Mouse (Mus musculus): Measurements from ENCODE around the gene Ikzf2. TPM values are rescaled to one million over a fixed set of nuclear protein-coding genes. Genes with fewer than 3 reads are reported as not detected.

Gene Ikzf2
- polyA plus RNA-seq, 1 experiment from 2014 or later = 6.4 TPM

DNA sequence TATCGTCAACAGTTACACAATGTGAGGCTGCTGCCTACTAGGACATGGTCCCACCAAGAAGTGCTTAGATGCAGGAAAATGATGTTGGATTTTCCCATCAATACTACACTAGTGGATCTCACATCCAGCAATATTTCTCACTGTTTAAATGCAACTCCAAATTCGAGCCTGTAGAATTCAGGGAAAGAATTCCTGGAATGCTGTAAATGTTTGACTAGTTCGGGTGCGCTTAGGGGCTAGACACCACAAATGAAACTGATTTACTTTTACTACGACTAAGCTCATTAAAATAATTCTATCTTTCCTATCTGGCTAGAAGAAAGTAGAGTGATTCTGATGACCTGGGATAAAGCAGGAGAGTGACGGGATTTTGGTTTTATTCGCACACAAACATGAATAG is 76.3 kb downstream of the Ikzf2 start:
- Histone ChIP-seq H3K27me3 (ENCODE audit: poor library complexity, severe bottlenecking) (no peaks in the 10 kb centered on the region), H3K36me3 (replicated peaks) (no peaks in the 10 kb centered on the region), H3K27ac (no peak overlapping the region), H3K4me3 (no peak overlapping the region), H3K9me3 (no peaks in the 10 kb centered on the region), H3K4me1 (no peaks in the 10 kb centered on the region)
- no peak for DNase-seq (ENCODE audit: extremely low spot score, low spot score)
- 82% methylated on average over 7 of the region's 7 CpGs for WGBS

DNA sequence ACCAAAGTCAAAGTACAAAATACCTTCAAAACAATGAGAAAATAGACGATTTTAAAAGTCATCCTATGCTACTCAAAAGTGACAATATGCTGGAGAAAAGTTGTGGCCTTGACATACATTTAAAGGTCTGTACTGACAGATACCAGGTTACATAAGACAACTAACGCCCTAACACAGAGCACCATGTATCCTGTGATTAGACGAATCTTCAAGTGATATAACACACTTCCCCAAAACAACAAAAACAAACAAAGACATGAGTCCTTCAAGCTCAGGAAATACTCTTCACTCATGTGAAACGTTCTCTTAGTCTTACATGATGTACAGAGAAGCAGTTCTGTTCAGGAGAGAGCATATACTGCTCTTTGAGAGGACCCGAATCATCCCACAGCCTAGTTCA is 78.2 kb downstream of the Ikzf2 start:
- no peaks in the 10 kb centered on the region for H3K9me3 ChIP-seq
- H3K4me1 ChIP-seq = no peaks in the 10 kb centered on the region
- no peak overlapping the region for H3K4me3 ChIP-seq
- no peaks in the 10 kb centered on the region for H3K36me3 ChIP-seq (replicated peaks)
- no peaks in the 10 kb centered on the region for H3K27me3 ChIP-seq (ENCODE audit: poor library complexity, severe bottlenecking)
- 89% methylated on average over 5 of the region's 5 CpGs for WGBS
- H3K27ac ChIP-seq = no peak overlapping the region
- DNase-seq (ENCODE audit: extremely low spot score, low spot score) = no peak

DNA sequence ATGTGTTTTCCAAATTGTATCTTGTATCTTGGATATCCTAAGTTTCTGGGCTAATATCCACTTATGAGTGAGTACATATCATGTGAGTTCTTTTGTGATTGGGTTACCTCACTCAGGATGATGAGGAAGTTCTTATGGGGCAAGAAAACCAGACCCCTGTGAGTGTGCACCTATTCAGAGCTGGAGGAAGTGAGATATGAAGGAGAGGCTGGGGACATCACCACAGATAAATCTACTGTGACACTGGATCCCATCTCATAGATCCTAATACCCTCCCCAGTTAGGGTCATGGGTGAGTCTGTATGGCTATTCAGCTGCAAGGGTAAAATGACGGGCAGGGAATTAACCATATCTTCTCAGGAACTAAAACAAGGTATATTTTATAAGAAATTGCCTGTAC is 80.2 kb downstream of the Ikzf2 start:
- 82% methylated on average over 1 of the region's 1 CpGs for WGBS
- DNase-seq (ENCODE audit: extremely low spot score, low spot score) = no peak
- no peaks in the 10 kb centered on the region for H3K4me1 ChIP-seq
- no peaks in the 10 kb centered on the region for H3K27me3 ChIP-seq (ENCODE audit: poor library complexity, severe bottlenecking)
- no peak overlapping the region for H3K27ac ChIP-seq
- H3K4me3 ChIP-seq = no peak overlapping the region
- no peaks in the 10 kb centered on the region for H3K9me3 ChIP-seq
- no peaks in the 10 kb centered on the region for H3K36me3 ChIP-seq (replicated peaks)

DNA sequence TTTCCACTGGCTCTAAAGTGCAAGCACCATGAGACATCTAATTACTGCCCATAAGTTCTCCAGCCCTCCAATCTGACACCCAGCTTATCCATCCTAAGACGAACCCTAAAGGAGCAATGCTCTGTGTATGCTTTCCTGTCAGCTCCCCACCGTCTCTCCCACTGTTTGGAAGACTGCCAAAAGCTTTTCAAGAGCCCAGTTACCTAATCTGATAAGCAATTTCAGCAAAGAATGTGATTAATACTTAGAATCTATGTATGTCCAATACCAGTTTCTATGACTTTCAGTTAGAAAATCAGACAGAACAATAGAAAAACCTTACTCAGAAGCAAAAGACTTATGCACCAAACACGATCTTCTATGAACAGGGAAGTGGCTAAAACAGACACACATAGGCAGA is 82.8 kb downstream of the Ikzf2 start:
- DNase-seq (ENCODE audit: extremely low spot score, low spot score) = no peak
- no peak overlapping the region for H3K27ac ChIP-seq
- WGBS = 81% methylated on average over 3 of the region's 3 CpGs
- no peaks in the 10 kb centered on the region for H3K9me3 ChIP-seq
- no peaks in the 10 kb centered on the region for H3K36me3 ChIP-seq (replicated peaks)
- no peak overlapping the region for H3K4me3 ChIP-seq
- H3K4me1 ChIP-seq = no peaks in the 10 kb centered on the region
- H3K27me3 ChIP-seq (ENCODE audit: poor library complexity, severe bottlenecking) = no peaks in the 10 kb centered on the region

DNA sequence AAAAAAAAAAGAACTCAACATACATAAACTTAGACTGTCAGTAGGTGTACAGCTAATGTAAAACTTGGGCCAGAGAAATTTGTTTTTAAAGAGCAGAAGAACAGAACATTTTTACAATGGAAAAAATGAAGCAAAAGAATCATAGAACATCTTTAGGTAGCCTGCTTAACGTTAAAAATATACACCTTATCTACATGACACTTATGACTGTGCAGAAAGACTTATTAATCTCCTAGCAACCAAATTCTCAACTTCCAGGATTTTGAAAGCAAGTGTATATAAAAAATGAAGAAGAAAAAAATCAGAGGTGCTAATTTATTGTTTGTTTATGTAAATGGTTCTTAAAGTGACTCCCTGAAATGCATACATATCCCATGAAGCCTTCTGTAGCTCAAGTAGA is 86.1 kb downstream of the Ikzf2 start:
- no peak overlapping the region for H3K4me3 ChIP-seq
- H3K36me3 ChIP-seq (replicated peaks) = no peaks in the 10 kb centered on the region
- no peaks in the 10 kb centered on the region for H3K9me3 ChIP-seq
- H3K27me3 ChIP-seq (ENCODE audit: poor library complexity, severe bottlenecking) = no peaks in the 10 kb centered on the region
- H3K4me1 ChIP-seq = no peaks in the 10 kb centered on the region
- no peak for DNase-seq (ENCODE audit: extremely low spot score, low spot score)
- no peak overlapping the region for H3K27ac ChIP-seq
- 87% methylated on average over 1 of the region's 1 CpGs for WGBS

DNA sequence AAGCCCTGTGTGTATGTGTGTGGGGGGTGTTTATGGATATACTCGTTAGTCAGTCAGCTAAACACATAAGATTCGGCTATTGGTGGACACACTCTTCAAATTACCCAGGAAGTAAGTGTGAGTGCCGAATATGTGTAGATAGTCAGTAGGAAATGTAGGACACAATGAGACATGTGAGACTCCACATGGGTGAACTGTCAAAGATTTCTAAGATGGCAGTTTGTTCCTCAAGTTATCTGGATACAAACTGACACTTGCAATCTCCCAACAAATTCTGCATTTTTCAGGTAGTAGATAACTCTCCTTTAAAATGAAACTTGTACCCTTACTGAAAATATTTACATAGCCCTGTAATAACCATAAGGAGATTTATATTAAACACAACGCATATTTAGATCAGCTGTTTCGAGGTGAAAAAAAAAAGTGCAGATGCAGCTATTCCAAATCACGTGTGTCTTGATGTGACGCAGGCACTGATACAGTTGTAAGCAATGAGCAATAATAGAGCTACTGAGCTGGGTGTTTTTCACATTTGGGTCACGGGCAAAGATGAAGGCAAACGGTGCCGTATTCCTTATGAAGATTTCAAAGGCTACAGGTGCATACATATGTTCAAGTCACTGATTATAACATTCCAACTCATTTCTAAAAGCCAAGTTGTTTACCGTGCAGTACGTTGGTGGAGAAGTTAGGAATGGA is 87.8 kb downstream of the Ikzf2 start:
- Histone ChIP-seq H3K9me3 (no peaks in the 10 kb centered on the region), H3K4me3 (no peak overlapping the region), H3K27ac (no peak overlapping the region), H3K4me1 (no peaks in the 10 kb centered on the region), H3K27me3 (ENCODE audit: poor library complexity, severe bottlenecking) (no peaks in the 10 kb centered on the region), H3K36me3 (replicated peaks) (no peaks in the 10 kb centered on the region)
- DNase-seq (ENCODE audit: extremely low spot score, low spot score) = no peak
- WGBS = 93% methylated on average over 12 of the region's 12 CpGs

DNA sequence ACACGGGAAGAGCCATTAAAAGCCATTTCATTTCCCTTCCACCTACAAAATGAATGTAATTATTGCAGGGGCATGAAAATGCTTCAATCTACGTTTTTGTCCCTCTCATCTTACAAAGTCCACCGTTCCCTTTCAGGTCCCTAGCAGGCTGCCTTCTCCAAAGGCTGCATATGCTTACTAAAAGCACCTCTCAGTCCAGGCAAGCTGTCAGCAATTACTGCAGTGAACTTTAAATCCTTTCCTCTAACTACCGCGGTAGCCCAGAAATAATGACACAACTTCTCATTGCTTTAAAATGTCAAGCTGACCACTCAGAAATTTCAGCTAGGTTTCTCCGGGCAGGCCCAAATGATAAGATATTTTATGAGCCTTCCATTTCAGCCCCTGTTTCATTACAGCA is 95.2 kb downstream of the Ikzf2 start:
- Histone ChIP-seq H3K9me3 (no peaks in the 10 kb centered on the region), H3K36me3 (replicated peaks) (no peaks in the 10 kb centered on the region), H3K4me1 (peaks cover 10% of the 10 kb centered on the region), H3K4me3 (no peak overlapping the region), H3K27me3 (ENCODE audit: poor library complexity, severe bottlenecking) (no peaks in the 10 kb centered on the region), H3K27ac (no peak overlapping the region)
- no peak for DNase-seq (ENCODE audit: extremely low spot score, low spot score)
- 61% methylated on average over 6 of the region's 6 CpGs for WGBS

DNA sequence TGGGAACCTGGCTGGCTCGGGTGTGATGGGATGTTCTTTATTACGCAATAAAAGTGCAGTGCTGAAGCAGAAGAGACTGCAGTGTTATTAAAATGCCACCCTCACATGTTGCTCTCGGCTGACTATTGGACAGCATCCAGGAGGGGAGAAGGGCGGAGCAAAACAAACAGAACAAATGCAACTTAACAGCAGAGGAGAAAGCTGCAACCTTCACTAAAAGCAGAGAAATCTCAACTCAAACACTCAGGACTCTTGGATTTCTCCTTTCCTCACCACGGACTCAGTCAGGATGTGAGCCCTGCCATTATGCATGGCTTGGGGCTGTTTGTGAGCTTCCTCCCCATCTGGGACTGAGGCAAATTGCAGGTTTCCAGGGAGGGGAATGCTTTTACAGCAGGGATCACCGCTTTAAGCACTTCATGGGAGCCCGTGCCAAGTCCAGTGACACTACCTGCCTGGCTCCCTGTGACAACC is 95.7 kb downstream of the Ikzf2 start:
- H3K27ac ChIP-seq = no peak overlapping the region
- H3K4me1 ChIP-seq = peaks cover 10% of the 10 kb centered on the region
- DNase-seq (ENCODE audit: extremely low spot score, low spot score) = no peak
- WGBS = 63% methylated on average over 7 of the region's 7 CpGs
- no peaks in the 10 kb centered on the region for H3K27me3 ChIP-seq (ENCODE audit: poor library complexity, severe bottlenecking)
- H3K4me3 ChIP-seq = no peak overlapping the region
- no peaks in the 10 kb centered on the region for H3K36me3 ChIP-seq (replicated peaks)
- H3K9me3 ChIP-seq = no peaks in the 10 kb centered on the region

DNA sequence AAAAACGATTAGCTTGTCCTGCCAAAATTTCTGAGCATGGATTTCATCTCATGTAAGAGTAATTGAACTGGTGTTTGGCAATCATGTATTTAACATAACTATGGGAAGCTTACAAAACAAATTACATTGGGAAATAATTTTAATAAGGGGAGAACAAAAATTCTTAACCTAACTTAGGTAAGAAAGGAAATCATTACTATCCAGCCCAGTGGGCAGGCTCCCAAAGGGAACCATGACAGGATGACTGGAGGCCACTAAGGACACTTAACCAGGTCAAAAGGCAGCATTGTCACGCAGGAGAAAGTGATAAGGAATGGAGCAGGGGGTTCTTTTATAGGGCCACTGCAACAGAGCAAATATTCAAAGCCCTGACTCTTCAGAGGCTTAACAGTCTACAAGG is 101.5 kb downstream of the Ikzf2 start:
- 82% methylated on average over 2 of the region's 2 CpGs for WGBS
- Histone ChIP-seq H3K27ac (no peak overlapping the region), H3K9me3 (no peaks in the 10 kb centered on the region), H3K4me1 (no peaks in the 10 kb centered on the region), H3K27me3 (ENCODE audit: poor library complexity, severe bottlenecking) (no peaks in the 10 kb centered on the region), H3K36me3 (replicated peaks) (no peaks in the 10 kb centered on the region), H3K4me3 (no peak overlapping the region)
- no peak for DNase-seq (ENCODE audit: extremely low spot score, low spot score)

DNA sequence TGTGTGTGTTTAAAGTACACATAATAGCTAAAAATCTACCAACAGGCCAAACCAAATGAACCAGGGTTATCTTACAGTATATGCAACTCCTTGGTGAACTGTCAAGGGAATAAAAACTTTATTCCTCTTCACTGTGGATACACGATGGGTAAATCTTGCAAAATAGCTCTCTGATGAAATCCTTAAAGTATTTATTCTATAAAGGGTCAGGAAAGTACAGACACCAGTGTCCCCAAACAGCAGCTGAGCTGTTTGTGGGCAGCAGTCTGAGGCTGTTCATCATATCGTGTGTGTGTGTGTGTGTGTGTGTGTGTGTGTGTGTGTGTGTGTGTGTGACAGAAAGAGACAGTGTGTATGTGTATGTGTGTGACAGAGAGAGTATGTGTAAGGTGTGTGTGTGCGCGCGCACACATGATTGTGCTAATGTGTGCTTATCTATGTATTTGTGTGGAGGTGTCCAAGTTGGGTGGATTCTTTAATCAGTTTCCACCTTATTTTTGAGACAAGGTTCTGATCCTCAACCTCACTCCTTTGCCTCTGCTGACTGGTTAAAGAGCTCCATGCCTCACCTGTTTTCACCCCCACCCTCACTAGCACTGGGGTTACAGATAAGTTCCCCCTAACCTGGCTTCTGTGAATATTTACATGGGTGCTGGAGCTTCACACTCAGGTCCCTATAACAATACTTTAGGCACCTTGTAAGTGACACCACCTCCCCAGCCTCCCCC is 102.9 kb downstream of the Ikzf2 start:
- Histone ChIP-seq H3K27me3 (ENCODE audit: poor library complexity, severe bottlenecking) (no peaks in the 10 kb centered on the region), H3K9me3 (no peaks in the 10 kb centered on the region), H3K36me3 (replicated peaks) (no peaks in the 10 kb centered on the region), H3K4me3 (no peak overlapping the region), H3K4me1 (no peaks in the 10 kb centered on the region), H3K27ac (no peak overlapping the region)
- DNase-seq (ENCODE audit: extremely low spot score, low spot score) = no peak
- WGBS = 92% methylated on average over 5 of the region's 5 CpGs

DNA sequence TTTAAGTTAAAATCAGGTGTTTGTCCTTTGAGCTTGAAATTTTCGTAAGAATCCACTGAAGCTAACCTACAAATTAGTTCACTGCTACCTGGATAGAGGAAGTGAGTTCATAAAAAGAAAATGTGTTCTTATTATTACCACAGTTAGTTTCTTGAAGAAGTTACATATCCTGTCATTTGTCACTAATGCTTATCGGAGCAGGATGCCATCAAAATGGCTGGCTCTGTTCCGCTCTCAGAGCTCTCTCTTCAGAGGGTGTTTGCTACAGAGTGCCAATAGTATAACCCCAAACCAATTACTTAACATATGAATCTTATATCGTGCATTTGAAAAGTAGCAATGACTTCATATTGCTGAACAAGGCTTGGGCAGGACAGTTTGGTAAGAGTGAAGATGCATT is 108.1 kb downstream of the Ikzf2 start:
- Histone ChIP-seq H3K27ac (no peak overlapping the region), H3K36me3 (replicated peaks) (no peaks in the 10 kb centered on the region), H3K9me3 (no peaks in the 10 kb centered on the region), H3K4me1 (0 out of 2 replicates have a peak, but pooled peaks cover 2% of the 10 kb centered on the region), H3K27me3 (ENCODE audit: poor library complexity, severe bottlenecking) (no peaks in the 10 kb centered on the region), H3K4me3 (no peak overlapping the region)
- no peak for DNase-seq (ENCODE audit: extremely low spot score, low spot score)
- WGBS = 93% methylated on average over 4 of the region's 4 CpGs

DNA sequence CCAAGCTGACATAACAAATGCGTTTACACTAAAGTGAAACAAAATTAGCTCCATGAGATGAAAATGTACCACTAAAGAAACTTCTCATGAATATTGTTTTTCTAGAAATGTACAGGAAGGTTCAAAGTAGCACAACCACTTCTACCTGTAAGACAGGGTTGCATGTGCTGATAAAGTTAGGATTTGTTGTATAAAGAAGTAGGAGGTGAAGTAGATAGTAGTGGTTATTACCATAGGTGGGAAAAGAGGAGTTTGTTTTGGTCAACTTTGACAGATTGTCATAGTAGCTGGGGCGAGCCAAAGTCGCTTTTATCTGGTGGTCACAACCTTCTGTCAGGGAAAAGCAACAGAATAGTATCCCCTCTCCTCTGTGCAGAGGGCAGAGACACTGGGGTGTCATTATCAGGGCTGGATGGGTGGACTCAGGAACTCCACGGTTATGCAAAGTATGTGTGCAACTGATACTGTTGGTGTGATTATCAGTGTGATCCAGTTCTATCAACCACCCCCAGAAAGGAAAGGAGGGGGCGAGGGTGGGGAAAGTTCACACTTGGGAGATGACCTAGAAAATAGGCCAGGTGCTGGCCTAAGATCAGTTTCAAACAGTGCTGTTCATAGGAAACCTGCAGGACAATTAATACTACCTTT is 127.5 kb downstream of the Ikzf2 start:
- no peak overlapping the region for H3K4me3 ChIP-seq
- no peaks in the 10 kb centered on the region for H3K4me1 ChIP-seq
- no peaks in the 10 kb centered on the region for H3K27me3 ChIP-seq (ENCODE audit: poor library complexity, severe bottlenecking)
- H3K27ac ChIP-seq = no peak overlapping the region
- 84% methylated on average over 5 of the region's 5 CpGs for WGBS
- no peaks in the 10 kb centered on the region for H3K9me3 ChIP-seq
- DNase-seq (ENCODE audit: extremely low spot score, low spot score) = no peak
- no peaks in the 10 kb centered on the region for H3K36me3 ChIP-seq (replicated peaks)

DNA sequence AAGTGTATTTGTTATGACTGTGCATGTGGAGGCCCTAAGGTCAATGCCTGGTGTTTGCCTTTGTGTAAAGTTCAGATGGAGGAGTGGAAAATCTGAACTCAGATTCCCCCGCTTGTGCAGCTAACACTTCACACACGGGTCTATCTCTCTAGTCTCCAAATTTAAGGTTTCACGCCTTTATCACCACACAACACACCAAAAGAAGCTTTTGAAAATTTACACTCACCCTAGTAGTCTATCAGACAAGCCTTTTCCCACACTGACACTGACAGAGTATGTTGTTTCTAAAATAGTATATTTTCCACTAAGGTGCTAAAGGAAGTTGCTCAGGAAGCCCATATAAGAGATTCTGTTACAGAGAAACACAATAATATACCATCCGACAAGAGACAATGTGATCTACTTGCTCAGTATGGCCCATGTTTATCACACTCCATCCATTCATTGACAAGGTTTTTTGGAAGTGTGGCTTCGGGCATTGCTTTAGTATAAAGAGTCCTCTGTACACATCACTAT is 131.4 kb downstream of the Ikzf2 start:
- Histone ChIP-seq H3K4me1 (no peaks in the 10 kb centered on the region), H3K27me3 (ENCODE audit: poor library complexity, severe bottlenecking) (no peaks in the 10 kb centered on the region), H3K9me3 (no peaks in the 10 kb centered on the region), H3K4me3 (no peak overlapping the region), H3K36me3 (replicated peaks) (no peaks in the 10 kb centered on the region), H3K27ac (no peak overlapping the region)
- DNase-seq (ENCODE audit: extremely low spot score, low spot score) = no peak
- 93% methylated on average over 5 of the region's 5 CpGs for WGBS

Data from forebrain, embryonic 10.5 days (tissue).